Mouse (Mus musculus) ES-Bruce4 (cell line): Measurements from ENCODE around the gene Wwtr1.

ENCODE experiments used
- CTCF ChIP-seq: IDR thresholded peaks from one replicate; pipeline ENCODE4 v1.8.1; 2011; ENCODE audit warnings: low read depth, low read length
- POLR2A ChIP-seq: IDR thresholded peaks from one replicate; pipeline ENCODE4 v1.8.1; 2011; ENCODE audit warnings: low read length; ENCODE audit not compliant: insufficient read depth

GRCm38 (mm10) chr3:57557408-57557807, 18.3 kb downstream of the Wwtr1 start:
- no peak for TF ChIP-seq CTCF
- no peak for TF ChIP-seq POLR2A
